Mouse (Mus musculus): ENCODE measurements around the gene I0C0044D17Rik. TPM values are rescaled to one million over a fixed set of nuclear protein-coding genes. Genes with fewer than 3 reads are reported as not detected.

The I0C0044D17Rik gene
- polyA plus RNA-seq, 1 experiment from 2014 or later = not detected

DNA sequence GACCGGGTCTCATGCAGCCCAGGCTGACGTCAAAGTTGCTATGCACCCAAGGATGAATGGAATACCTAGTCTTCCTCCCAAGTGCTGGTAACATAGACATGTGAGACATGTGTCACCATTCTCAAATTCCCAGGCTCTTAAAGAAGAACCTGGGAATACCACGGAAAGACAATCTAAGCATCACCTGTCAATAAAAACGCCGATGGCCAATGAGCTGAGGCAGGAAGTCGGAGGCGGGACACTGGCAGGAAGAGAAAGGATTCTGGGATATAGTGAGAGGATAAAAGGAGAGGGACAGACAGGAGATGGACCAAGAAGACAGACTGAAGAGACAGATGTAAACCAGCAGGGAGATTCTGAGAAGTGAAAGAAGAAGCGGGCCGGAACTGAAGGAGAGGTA lies 30.2 kb downstream of the I0C0044D17Rik start:
- WGBS = 94% methylated on average over 9 of the region's 9 CpGs
- no peak overlapping the region for H3K27ac ChIP-seq (replicated peaks)
- H3K9ac ChIP-seq (replicated peaks) = no peak overlapping the region
- H3K4me2 ChIP-seq = no peak overlapping the region
- peaks cover 36% of the 10 kb centered on the region for H3K4me1 ChIP-seq
- ATAC-seq (ENCODE audit: low FRiP score) = no peak
- H3K36me3 ChIP-seq = no peaks in the 10 kb centered on the region
- no peaks in the 10 kb centered on the region for H3K27me3 ChIP-seq (replicated peaks)
- no peaks in the 10 kb centered on the region for H3K9me3 ChIP-seq (replicated peaks)
- no peak overlapping the region for H3K4me3 ChIP-seq (replicated peaks)

DNA sequence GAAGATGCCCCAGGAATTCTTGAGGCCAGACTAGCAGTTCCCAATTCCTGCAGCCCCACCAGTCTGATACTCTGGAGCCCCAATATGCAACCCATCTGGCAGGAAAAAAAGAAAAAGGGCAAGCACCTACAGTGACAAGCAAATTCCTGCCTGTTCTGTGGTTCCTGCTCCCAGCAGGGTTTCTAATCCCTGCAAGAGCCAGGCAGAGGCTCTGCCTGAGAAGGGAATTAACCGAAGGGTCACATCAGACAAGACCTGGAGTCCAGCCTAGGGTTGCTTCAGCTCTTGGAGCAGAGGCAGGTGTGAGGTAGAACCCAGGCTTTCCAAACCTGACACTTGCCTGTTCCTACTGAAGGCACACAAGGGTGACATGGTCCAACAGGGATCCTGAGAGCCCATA lies 32.9 kb downstream of the I0C0044D17Rik start:
- H3K4me3 ChIP-seq (replicated peaks) = no peak overlapping the region
- no peak overlapping the region for H3K9ac ChIP-seq (replicated peaks)
- ATAC-seq (ENCODE audit: low FRiP score) = no peak
- no peaks in the 10 kb centered on the region for H3K9me3 ChIP-seq (replicated peaks)
- H3K27me3 ChIP-seq (replicated peaks) = no peaks in the 10 kb centered on the region
- 71% methylated on average over 1 of the region's 1 CpGs for WGBS
- H3K27ac ChIP-seq (replicated peaks) = no peak overlapping the region
- no peak overlapping the region; the same call in 1 of the 2 replicates for H3K4me2 ChIP-seq
- no peaks in the 10 kb centered on the region for H3K36me3 ChIP-seq
- H3K4me1 ChIP-seq = peaks cover 18% of the 10 kb centered on the region

DNA sequence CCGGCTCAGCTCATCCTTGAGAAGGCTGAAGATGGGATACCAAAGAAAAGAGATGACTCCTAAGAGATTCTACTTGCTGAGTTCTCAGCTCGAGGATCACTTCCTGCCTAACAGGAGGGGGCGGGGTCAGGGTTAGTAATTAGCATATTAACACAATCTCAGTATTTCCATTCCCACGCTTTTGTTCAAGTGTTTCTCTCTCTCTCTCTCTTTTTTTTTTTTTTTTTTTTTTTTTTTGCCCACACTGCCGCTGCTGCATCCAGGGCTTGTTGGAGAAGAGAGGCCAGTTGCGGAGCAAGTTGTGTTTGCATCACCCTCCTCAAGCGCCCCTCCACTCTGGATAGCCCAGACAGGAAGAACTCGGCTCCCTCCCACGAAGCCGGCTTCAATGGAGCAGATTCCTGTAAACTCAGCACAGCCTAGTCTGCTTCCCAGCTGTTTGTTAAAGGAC lies 33.8 kb downstream of the I0C0044D17Rik start:
- no peaks in the 10 kb centered on the region for H3K36me3 ChIP-seq
- no peak for ATAC-seq (ENCODE audit: low FRiP score)
- 0 out of 2 replicates have a peak overlapping the region, but pooled peaks have one; percentile 14 for H3K9ac ChIP-seq (replicated peaks)
- H3K4me3 ChIP-seq (replicated peaks) = peak overlapping the region; percentile 17
- no peaks in the 10 kb centered on the region for H3K27me3 ChIP-seq (replicated peaks)
- H3K4me2 ChIP-seq = peak overlapping the region; percentile 49
- 0 out of 2 replicates have a peak overlapping the region, but pooled peaks have one; percentile 1 for H3K27ac ChIP-seq (replicated peaks)
- 7% methylated on average over 10 of the region's 10 CpGs for WGBS
- H3K9me3 ChIP-seq (replicated peaks) = no peaks in the 10 kb centered on the region
- H3K4me1 ChIP-seq = peaks cover 18% of the 10 kb centered on the region

- H3K27me3 ChIP-seq (replicated peaks) = no peaks in the 10 kb centered on the region
- H3K4me2 ChIP-seq = peak overlapping the region; percentile 49
- H3K36me3 ChIP-seq = no peaks in the 10 kb centered on the region
- peaks cover 18% of the 10 kb centered on the region for H3K4me1 ChIP-seq
- H3K9ac ChIP-seq (replicated peaks) = 0 out of 2 replicates have a peak overlapping the region, but pooled peaks have one; percentile 14
- H3K4me3 ChIP-seq (replicated peaks) = peak overlapping the region; percentile 17
- no peak for ATAC-seq (ENCODE audit: low FRiP score)
- H3K9me3 ChIP-seq (replicated peaks) = no peaks in the 10 kb centered on the region
- H3K27ac ChIP-seq (replicated peaks) = 0 out of 2 replicates have a peak overlapping the region, but pooled peaks have one; percentile 1
- 59% methylated on average over 7 of the region's 7 CpGs for WGBS
Observed at GRCm38 (mm10) chr4:98789133-98789765, 34.4 kb downstream of the I0C0044D17Rik start.

DNA sequence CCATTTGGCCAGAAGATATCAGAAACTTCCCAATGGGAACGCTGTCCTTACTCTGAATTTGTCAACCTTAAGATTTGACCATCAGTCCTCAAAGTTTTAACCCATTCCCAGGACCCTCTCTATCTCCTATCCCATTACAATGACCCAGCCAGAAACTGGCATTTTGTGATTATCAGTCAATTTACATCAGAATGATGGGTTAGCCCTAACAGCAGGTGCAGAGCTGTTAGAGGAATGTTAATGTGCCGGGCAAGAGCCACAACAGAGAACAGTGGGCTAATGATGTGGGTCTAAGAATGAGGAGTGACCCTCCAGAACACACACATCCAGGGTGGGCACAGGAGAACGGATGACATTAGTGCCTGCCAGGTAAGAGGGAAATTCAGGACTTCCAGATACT lies 37.4 kb downstream of the I0C0044D17Rik start:
- H3K9me3 ChIP-seq (replicated peaks) = no peaks in the 10 kb centered on the region
- H3K36me3 ChIP-seq = no peaks in the 10 kb centered on the region
- 22% methylated on average over 3 of the region's 3 CpGs for WGBS
- H3K9ac ChIP-seq (replicated peaks) = no peak overlapping the region
- H3K27ac ChIP-seq (replicated peaks) = no peak overlapping the region
- ATAC-seq (ENCODE audit: low FRiP score) = no peak
- no peak overlapping the region for H3K4me3 ChIP-seq (replicated peaks)
- peaks cover 18% of the 10 kb centered on the region for H3K4me1 ChIP-seq
- no peak overlapping the region for H3K4me2 ChIP-seq
- H3K27me3 ChIP-seq (replicated peaks) = no peaks in the 10 kb centered on the region

- ATAC-seq (ENCODE audit: low FRiP score) = no peak
Observed at GRCm38 (mm10) chr4:98785851-98786250, 37.8 kb downstream of the I0C0044D17Rik start.

GRCm38 (mm10) chr4:98778219-98778618 lies 45.4 kb downstream of the I0C0044D17Rik start:
- no peak overlapping the region for H3K9ac ChIP-seq (replicated peaks)
- no peak overlapping the region; the same call in 1 of the 2 replicates for H3K4me3 ChIP-seq (replicated peaks)
- peak overlapping the region; percentile 40 for H3K4me2 ChIP-seq

More at GRCm38 (mm10) chr4:98785851-98786250, 37.8 kb downstream of the I0C0044D17Rik start:
- Histone ChIP-seq H3K36me3 (no peaks in the 10 kb centered on the region), H3K9ac (replicated peaks) (no peak overlapping the region), H3K4me2 (no peak overlapping the region), H3K9me3 (replicated peaks) (no peaks in the 10 kb centered on the region), H3K27ac (replicated peaks) (no peak overlapping the region), H3K4me1 (peaks cover 17% of the 10 kb centered on the region), H3K27me3 (replicated peaks) (no peaks in the 10 kb centered on the region), H3K4me3 (replicated peaks) (no peak overlapping the region)
- 33% methylated on average over 8 of the region's 8 CpGs for WGBS

DNA sequence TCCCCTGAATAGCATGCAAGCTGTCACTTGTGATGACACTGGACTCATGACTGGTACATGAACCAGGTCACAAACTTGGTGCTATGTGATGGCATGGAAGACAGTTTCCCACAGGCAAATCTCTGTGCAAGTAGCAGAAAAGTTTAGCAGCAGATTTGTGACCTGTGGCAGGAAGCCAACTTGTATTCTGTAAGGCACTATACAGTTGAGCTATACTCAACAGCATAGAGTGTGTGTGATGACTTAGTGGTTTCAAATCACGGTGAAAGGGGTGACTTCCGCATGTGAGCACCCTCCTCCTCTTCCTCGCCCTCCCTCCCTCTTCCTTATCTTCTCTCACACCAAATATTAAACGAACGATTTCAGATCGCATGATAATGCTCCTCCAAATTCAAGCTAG lies 46.2 kb downstream of the I0C0044D17Rik start:
- WGBS = 93% methylated on average over 6 of the region's 6 CpGs
- Histone ChIP-seq H3K4me3 (replicated peaks) (no peak overlapping the region), H3K4me2 (no peak overlapping the region), H3K9me3 (replicated peaks) (no peaks in the 10 kb centered on the region), H3K27ac (replicated peaks) (no peak overlapping the region), H3K9ac (replicated peaks) (no peak overlapping the region), H3K36me3 (no peaks in the 10 kb centered on the region), H3K4me1 (peaks cover 9% of the 10 kb centered on the region; the same call in 1 of the 2 replicates), H3K27me3 (replicated peaks) (no peaks in the 10 kb centered on the region; the same call in 1 of the 2 replicates)
- no peak for ATAC-seq (ENCODE audit: low FRiP score)

More at GRCm38 (mm10) chr4:98778219-98778618, 45.4 kb downstream of the I0C0044D17Rik start:
- peaks cover 9% of the 10 kb centered on the region; the same call in 1 of the 2 replicates for H3K4me1 ChIP-seq
- no peaks in the 10 kb centered on the region; the same call in 1 of the 2 replicates for H3K27me3 ChIP-seq (replicated peaks)
- no peak overlapping the region for H3K27ac ChIP-seq (replicated peaks)
- no peak for ATAC-seq (ENCODE audit: low FRiP score)
- no peaks in the 10 kb centered on the region for H3K36me3 ChIP-seq
- WGBS = 15% methylated on average over 16 of the region's 16 CpGs
- H3K9me3 ChIP-seq (replicated peaks) = no peaks in the 10 kb centered on the region

DNA sequence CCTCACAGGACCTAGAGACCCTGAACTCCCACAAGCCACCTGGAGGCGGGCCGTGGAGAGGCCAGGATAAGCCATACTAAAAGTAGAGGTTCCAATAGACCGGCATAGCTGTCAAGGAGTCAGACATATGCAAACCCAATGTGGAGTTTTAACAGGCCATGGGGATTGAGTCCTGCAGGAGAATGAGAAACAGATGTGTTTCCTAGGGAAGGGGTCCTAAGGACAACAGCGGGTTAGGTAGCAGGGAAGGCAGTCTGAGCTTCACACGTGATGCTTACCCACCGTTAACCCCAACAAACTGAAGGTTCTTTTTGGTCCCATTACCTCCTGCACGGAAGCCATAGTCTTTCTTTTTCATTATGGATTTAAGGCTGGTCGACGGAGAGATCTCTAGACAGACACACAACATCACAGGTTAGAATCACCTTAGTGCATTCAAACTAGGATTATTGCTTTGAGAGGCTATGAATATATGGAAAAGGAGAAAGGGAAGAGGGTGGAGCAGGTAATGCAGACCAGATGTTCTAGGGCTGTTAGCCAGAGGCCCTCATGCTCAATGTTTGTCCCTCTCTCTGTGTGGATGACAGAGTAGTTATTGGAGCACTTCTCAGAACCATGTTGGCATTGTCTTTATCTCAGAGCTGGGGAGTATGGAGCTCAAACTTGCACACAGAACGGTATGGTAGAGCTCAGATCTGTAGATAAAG lies 46.8 kb downstream of the I0C0044D17Rik start:
- ATAC-seq (ENCODE audit: low FRiP score) = no peak
- Histone ChIP-seq H3K27ac (replicated peaks) (no peak overlapping the region), H3K4me3 (replicated peaks) (no peak overlapping the region), H3K27me3 (replicated peaks) (no peaks in the 10 kb centered on the region; the same call in 1 of the 2 replicates), H3K4me1 (peaks cover 9% of the 10 kb centered on the region; the same call in 1 of the 2 replicates), H3K9ac (replicated peaks) (no peak overlapping the region), H3K9me3 (replicated peaks) (no peaks in the 10 kb centered on the region), H3K4me2 (no peak overlapping the region), H3K36me3 (no peaks in the 10 kb centered on the region)
- WGBS = 93% methylated on average over 10 of the region's 10 CpGs

DNA sequence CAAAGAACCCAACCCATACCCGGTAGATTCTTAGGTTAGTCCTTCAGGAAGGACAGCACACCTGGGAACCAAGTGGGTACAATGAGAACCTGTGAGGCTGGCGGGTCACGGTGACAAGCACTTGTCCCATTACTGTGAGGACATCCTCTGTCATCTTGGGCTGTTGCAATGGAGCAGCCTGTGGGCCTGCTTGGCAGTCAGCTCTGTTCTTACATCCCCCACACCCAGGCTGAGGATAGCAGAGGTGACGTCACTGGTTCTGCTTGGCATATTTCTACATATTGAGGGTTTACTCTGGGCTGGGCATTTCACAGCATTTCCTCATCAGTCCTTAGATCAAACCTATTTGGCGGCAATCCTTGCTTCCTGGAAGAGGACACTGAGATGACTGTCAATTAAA lies 49.9 kb downstream of the I0C0044D17Rik start:
- Histone ChIP-seq H3K4me1 (peaks cover 7% of the 10 kb centered on the region; the same call in 1 of the 2 replicates), H3K27me3 (replicated peaks) (no peaks in the 10 kb centered on the region), H3K36me3 (no peaks in the 10 kb centered on the region), H3K27ac (replicated peaks) (no peak overlapping the region), H3K4me2 (no peak overlapping the region), H3K9ac (replicated peaks) (no peak overlapping the region), H3K4me3 (replicated peaks) (no peak overlapping the region), H3K9me3 (replicated peaks) (no peaks in the 10 kb centered on the region)
- ATAC-seq (ENCODE audit: low FRiP score) = no peak
- 95% methylated on average over 5 of the region's 5 CpGs for WGBS
